Mouse (Mus musculus): ENCODE results near the gene Mmp15.

The Mmp15 gene

DNA sequence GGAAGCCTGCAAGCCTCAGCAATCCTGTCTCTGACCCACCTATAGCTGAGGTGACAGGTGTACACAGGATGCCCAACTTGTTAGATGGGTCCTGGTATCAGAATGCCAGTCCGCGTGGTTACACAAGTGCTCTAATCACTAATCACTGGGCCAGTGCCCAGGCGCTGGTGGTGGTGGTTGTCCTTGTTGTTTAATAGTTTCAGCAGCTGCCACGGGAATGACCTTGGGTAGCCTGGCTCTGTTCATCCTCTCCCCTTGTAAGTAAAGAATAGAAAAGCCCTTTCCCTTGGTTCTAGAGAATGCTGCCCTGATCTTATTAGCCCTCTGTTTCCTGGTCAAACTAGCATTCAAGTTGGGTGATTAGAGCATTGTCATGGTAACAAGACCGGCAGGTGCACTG is 10.3 kb upstream of the Mmp15 start:
- no peak for DNase-seq (ENCODE audit: low read depth)

DNA sequence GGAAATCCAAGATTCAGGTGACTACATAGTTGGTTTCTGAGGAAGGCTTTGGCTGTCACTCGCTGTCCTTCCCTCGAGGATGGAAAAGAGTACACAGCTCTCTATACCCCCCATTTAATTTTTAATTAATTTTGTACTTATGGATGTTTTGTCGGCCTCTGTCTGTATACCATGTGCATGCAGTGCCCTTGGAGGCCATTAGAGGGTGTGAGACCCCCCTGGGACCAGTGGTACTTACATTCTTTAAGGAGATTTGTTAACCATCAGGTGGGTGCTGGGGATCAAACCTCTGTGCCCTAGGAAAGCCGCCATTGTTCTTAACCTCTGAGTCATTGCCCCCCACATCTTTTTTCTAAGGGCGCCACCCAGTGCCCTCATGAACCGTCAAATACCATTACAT is 7.4 kb upstream of the Mmp15 start:
- no peak for DNase-seq (ENCODE audit: low read depth)

DNA sequence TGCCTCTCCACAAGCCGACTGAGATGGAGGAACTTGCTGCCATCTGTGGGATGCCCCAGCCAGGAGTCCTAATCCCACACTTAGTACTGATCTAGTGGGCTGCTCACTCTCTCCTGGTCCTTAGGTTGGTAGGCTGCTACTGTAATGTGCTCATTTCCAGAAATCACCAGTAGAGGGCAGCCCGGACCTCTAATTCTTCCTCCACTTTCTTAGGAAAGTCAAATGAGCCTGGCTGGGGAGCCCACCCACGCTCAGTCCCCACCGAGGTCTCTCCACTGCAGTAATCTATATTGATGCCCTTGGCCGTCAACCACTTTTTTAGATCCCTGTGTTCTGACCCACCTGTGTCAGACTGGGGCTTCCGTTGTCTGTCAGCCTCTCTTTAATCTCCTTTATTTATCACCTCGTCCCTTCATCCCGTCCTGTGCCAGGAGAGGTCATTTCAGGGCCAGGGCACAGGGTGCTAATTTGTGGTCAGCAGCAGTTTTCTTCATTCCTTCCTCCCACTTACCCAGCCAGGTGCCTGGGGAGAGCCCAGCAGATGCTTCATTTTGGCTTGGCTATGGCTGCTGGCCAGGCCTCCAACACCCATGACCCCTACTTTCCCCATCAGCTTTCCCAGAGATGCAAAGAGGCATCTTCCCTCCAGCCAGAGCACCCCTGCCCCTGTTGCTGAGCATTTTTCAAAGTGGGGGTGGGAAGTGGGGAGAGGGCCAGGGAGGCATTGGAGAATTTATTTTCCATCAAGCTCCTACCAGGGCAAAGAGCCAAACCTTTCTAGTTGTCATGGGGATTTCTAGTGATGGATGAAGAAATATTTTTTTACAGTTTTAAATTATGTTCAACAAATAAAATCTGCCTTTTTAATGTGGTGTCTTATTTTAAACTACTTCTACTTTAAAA is 5.2 kb upstream of the Mmp15 start:
- no peak for DNase-seq (ENCODE audit: low read depth)

DNA sequence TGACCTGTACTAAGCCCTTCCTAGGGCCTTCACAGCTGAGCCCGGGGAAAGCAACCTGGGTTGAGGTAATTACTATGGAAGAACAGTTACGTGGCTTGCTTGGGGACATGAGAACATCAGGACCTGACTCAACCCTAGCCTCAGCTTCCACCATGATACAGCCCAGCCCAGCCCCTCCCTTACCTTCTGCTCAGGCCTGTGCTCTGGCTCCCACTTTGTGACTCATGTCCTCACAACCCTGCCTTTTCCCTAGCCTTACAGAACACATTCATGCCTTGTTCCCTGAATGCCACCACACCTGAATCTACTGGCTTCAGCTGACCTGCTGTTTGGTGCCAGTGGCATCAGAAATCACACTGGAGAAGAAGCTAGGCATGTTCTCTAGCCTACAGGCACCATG is 3.7 kb upstream of the Mmp15 start:
- DNase-seq (ENCODE audit: low read depth), result no peak

DNA sequence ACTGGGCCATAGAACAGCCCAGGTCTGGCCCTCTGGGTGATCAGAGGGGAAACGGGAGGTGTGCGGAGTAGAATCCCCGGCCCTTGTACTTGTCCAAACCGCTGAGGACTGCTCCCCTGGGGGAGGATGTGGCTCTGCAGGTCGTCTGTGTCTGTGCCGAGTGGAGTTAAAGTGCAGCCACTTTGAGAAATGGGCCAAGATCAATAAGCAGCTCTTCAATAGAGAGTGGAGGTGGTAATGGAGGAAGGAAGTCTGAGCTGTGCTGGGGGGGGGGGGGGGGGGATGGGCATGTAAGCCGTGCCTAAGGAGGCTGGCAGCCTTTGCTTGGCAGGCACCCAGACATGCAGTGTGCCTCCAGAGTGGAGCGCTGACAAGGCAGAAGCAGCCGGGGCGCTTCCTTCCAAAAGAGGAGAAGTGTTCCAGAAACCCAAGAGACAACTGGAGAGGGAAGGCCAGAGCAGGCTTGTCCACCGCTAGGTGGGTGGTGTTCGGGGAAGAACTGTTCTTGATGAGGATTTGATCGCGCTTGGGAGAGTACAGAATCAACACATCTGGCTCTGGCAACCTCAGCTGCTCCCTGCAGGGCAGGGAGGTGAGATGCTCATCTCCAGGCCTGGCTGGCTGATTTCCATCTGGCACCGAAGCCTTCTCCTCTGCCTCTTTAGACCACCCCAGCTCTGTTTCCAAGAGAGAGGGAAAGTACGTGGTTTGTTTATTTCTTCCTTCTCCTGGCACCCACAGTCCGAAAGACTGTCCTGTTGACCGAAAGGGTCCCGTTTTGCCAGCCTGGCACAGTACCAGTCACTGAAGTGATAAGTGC is 3.0 kb upstream of the Mmp15 start:
- DNase-seq (ENCODE audit: low read depth), result no peak

DNA sequence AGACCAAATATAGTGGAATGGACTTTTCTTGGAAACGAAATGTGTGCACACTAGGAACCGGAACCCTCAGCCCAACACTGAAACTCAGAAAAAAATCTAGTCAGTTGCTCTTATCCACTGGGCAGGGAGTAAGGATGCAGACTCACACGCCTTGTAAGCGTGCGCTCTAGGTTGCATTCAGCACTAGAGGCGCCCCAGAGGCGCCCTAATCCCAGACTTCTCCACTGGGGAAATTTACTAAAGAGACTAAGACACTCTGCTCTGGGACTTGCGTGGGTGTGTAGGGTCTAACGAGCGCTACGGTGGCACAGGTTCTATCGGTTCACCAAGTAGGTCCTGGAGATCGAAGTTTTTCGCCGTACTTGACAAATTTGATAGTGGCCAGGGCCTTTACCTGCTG is 607 bp upstream of the Mmp15 start:
- DNase-seq (ENCODE audit: low read depth), result no peak

DNA sequence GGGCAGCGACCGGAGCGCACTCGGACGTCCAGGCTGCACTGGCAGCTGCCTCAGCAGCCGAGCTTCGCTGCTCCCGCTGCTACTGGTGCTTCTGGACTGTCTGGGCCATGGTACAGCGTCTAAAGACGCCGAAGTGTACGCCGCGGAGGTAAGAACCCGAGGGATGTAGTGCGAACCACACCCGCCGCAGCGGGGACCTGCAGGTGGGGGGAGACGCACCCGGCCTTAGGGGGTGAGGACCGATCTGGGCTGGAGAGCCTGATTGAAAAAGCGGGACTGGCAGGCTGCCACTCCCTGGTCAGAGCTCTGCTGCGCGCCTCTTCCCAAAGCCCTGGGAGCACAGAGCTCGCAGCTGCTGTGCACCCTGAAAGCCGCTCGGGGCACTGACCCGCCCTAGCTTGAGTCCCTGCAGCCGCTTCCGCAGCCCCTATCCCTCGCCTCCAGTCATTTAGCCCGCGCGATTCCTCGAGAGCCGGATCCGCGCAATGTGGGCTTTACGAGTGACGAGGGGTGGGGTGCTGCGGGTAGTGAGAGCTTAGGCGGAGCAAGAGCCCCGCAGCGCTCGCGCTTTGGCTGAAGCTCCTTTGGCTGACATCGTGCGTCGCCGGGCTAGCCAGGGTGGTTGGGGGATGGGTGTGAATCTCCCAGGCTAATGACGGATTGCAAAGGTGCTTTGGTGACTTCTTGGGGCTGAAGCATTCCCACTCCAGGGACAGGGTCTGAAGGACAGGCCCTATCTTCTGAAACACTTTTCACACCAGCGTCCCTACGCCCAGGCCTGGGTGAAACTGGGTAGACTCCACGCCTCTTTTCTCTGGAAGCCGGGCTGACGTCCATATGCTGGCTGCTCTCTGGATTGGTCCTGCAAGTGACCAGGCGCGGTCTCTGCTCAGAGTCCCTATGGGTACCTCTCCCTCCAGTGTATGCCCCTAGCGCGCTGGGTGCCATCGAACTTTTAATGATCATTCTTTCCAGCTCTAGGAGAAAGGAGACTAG is 1.1 kb downstream of the Mmp15 start:
- no peak for DNase-seq (ENCODE audit: low read depth)

DNA sequence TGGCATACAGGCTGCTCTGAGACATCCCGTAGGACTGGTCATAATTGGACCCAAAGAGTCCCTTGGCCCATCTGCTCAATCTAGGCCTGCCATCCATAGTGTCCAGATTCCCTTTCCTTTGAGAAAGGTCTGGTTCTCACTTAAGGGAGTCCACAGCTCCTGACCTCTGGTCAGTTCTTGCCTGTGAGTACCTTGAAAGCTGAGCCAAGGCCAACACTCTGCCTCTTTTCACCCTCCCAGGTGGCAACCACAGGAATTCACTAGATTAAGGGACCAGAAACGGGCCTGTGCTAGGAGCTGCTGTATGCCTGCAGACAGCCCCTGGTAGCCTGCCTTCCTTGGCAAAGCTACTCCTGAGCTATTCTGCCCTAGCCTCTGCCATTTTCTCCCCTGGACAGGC is 2.5 kb downstream of the Mmp15 start:
- no peak for DNase-seq (ENCODE audit: low read depth)

DNA sequence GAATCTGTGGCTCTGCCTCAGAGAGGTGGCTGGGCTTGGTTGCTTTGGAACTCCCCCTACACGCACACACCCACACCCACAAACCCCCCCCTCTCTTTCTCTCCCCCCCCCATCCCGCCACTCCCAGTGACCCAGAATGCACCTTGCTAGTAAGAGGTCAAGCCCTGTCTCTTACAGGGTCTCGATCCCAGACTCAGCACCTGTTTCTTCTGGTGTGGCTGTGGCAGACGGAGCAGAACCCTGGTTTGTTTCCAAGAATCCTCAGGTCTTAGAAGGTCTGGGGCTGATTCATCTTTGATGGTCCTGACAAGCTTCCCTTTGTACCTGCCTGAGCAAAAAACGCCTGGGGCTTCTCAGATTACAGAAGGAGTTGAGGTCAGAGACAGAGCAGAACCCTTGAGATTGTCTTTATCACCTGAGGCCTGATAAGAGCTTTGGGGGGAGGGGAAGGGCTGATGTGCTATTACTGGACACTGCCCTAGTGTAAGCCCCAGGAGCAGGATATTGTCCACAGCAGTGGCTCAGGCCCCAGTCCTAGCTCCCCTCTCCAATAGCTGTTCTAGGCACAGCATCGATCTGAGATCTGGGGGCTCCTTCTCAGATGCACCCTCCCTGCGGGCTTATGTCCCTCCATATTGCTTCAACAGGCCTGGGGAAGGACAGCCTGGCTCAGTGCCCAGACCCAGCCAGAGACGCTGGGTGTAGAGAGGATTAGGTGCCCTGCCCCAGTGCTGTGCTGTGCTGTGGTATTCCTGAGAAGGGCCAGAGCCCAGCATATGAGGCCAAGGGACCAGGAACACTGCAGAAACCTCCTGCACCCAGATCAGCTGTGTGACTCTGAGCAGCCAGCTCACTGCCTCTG is 6.7 kb downstream of the Mmp15 start:
- no peak for DNase-seq (ENCODE audit: low read depth)

DNA sequence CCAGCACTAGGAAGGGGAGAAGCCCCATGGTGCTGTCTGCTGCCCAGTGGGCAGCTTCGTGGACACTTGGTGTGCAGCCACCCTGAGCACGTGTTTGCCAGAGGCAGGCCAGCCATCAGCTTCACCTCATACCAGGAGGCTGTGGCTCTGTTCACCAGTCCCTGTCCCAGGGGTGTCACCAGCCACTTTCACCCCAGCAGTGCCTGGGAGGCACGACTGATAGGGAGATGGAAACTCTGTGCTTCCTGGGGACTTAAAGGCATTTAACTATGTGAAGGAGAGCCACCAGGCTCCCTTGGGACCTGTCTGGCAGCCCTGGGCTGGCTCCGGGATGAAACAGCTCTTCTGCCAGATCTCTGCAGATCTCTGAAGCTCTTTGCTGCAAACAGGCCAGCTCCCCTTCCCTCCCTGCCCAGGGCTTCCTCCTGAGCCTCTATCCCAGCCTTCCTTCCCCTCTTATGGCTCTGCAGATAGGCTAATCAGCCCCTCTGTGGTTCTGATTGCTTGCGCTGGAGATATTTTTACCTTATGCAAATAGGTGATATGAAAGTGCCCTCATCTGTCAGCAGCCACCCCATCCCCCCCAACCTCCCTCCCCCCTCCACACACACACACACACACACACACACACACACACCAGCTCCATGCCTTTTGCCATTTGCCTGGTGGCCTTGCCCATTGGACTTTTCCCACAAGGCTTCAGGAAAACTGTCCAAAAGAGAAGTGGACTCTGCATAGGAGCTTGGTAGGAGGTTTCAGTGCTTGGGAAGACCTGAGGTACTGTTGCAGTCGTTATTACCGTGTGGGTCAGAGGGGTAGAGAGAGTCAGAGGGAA is 8.3 kb downstream of the Mmp15 start:
- DNase-seq (ENCODE audit: low read depth), result no peak

DNA sequence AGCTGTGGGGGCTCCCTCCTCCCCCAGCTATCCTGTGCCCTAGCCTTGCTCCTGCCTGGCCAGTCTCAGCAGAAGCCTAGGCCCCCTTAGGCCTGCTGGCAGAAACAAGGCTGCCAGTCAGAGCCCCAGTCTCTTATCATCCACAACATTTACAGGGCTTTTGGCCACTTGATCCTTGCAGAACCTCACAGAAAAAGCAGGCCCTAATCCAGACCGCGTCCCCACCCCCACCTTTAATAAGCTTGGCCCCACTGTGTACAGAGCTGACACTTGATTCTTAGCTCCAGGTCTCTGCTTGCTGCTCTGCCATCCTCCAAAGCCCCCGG is 8.9 kb downstream of the Mmp15 start:
- DNase-seq (ENCODE audit: low read depth), result no peak

DNA sequence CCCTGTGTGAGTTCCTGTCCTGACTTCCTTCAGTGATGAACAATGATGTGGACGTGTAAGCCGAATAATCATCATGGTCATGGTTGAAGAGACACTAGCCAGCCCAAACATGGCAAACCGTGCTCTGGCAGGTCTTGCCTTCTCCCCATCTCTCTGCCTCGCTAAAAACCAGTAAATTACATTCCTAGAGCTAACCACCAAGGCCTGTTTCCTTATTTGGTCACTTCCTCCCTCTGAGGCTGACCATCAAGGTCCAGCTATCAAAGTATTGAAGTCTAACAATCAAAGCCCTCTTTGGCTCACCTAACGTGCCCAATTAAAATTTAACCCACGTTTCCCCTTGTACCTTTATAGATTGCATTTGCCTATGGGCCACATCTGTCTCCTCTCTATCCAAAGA is 10.2 kb downstream of the Mmp15 start:
- DNase-seq (ENCODE audit: low read depth), result no peak

DNA sequence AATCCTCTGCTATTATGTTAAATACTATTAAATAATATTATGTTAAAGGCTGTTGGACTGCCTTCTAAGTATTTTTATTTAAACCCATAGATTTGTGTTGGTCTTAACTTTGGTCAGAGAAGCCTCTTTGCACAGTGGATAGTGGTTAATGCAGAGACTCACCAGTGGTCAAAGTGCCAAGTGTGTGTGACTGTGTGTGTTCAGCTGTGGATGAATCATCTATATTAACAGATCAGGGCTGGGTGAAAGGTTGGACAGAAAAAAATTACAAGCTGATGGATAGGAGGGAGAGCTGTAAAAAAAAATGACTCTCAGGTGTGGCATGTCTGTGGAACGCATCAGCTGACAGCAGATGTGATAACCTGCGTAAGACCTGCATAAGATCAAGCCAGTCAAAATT is 11.8 kb downstream of the Mmp15 start:
- DNase-seq (ENCODE audit: low read depth), result no peak

DNA sequence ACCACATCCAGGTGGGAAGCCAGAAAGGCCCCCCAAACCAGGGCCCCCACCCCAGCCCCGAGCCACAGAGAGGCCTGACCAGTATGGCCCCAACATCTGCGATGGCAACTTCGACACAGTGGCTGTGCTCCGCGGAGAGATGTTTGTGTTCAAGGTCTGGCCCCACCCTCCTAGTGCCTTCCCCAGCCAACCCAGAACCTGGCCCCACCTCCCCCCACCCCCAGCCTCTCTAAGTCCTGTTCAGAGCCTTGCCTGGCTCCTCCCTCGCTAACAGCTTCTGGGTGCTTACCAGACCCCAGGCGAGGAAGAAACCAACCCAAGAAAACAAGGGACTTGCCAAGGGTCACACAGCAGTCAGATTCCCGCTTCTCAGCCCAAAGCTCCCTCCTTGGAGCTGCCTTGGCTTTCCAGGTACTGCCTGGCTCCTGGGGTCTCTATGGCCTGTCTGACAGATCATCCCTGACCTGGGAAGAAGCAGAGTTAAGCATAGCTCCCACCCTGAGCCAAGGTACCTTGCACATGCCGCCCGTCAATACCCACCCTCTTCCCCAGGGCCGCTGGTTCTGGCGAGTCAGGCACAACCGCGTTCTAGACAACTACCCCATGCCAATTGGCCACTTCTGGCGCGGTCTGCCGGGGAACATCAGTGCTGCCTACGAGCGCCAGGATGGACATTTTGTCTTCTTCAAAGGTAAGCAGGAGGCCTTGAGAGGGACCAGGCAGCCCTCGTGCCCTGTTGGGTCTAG is 17.7 kb downstream of the Mmp15 start:
- DNase-seq (ENCODE audit: low read depth), result no peak

DNA sequence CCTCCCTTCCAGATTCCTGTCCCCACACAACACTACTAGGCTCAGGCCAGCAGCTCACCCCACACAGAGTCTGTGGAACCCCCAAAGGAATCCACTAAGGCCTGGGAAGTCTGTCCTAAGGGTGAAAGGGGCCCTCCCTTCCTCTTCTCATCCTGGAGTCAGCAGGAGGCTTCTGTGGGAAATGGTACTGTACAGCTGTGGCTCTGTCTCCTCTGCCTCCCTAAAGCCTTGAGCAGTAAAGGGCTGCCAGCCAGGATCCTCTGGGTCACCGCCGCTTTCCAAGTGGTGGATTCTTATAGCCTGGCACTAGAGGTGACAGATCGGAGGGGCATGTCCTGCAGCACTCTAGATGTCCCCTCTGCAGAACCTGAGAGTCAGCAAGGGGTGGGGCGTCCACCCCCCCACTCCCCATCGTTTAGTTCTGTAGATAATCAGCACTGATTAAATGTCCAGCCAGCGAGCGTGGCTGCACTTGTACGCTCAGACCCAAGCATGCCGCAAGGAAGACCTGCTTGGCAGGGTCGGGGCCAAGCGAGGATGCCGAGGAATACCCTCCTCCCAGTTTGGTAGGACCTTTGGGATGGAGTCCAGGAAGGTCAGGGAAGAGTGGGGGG is 21.4 kb downstream of the Mmp15 start:
- no peak for DNase-seq (ENCODE audit: low read depth)

DNA sequence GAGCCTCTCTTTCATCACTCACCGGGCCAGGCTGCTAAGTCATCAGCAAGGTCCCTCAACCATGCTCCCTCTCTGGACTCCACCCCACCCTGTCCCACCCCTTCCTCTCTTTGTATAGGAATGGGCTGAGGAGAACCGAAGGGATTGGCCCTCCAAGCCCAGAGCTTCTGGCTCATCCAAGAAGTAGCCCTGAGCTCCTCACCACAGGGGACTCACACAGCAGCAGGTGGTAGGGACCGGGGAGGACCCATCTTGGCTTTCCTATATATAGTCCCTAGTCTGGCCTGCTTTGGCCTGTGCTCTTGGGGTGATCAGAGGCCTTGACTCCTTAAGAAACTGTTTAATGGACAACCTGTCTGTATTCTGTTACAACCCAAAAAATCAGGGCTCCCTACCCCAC is 22.4 kb downstream of the Mmp15 start:
- no peak for DNase-seq (ENCODE audit: low read depth)

DNA sequence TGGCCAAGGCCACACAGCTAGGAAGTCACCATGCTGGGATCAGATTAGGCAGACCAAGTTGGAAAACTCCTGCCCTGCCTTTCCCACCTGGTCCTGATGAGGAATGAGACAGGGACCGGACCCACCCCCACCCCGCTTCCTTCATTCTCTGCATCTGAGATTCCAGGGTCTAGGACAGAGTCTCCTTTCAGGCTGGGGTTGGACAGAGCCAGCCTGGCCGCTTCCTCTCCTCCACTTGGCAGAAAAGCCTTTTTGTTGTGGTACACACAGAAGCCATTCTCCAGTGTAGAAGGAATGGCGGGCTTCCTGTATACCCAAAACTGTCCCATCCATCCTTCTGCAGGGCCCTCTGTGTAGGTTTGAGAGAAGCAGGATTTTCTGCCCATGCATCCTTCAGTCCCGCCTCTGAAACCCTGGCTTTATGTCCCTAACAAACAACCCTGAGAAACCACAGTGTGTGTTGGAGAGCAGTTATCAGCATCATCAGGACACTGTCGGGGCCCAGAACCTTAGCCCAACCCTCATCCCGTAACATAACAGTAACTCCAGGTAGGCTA is 23.4 kb downstream of the Mmp15 start:
- DNase-seq (ENCODE audit: low read depth), result no peak

DNA sequence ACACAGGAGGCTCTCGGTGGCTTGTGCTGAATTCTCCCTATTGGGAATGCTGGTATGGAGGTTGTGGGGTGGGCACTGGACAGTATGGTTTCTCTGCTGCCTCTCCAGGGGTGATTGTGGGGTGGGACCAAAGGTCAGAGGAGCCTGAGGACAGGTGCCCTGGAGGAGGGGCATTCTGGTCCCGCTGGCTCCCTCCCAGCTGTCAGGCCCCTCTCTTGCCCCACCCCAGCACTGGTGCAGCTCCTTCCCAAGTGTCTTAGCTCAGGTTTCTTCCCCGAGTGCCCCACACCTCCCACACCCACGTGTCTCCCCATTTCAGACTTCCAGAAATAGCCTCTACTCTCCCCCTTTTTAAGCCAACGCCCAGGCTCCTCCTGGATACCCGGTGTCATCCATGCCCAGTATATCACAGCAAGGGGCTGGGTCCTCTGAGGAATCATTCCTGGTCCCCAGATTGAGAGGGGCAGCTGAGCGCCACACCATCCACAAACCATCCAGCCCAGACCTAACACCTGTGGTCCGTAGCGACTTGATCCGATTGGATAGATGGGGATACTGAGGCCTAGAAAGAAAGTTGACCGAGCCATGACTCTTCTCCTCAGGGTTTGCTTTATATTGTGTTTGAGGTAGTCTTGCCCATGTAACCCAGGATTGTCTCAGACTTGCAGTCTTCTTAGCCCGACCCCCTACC is 24.4 kb downstream of the Mmp15 start:
- no peak for DNase-seq (ENCODE audit: low read depth)

Measured in c-Kit-positive CD71-positive TER-119-negative erythroid progenitor cells, embryonic 14.5 days (primary cell).